Mouse (Mus musculus) CD4-positive, CD25-positive, alpha-beta regulatory T cell, adult 4 months (primary cell): ENCODE data around the gene Gm20715. TPM values are rescaled to one million over a fixed set of nuclear protein-coding genes. Genes with fewer than 3 reads are reported as not detected.
"Not testable (repeated sequence)": the region's sequence is repeated elsewhere in the genome, so short reads cannot be mapped to it uniquely, and the experiment has no call there.

Experiments used
- ATAC-seq: one replicate; pipeline ENCODE4 v1.8.0; 2017
- polyA plus RNA-seq, 2 experiments: library from polyadenylated mRNA; unstranded; fragments of 100-300 nt; shearing (Covaris generic); gene quantifications; one replicate each; pipeline ENCODE4 v1.2.1; 2017

Gm20715 gene
- not detected for polyA plus RNA-seq

DNA sequence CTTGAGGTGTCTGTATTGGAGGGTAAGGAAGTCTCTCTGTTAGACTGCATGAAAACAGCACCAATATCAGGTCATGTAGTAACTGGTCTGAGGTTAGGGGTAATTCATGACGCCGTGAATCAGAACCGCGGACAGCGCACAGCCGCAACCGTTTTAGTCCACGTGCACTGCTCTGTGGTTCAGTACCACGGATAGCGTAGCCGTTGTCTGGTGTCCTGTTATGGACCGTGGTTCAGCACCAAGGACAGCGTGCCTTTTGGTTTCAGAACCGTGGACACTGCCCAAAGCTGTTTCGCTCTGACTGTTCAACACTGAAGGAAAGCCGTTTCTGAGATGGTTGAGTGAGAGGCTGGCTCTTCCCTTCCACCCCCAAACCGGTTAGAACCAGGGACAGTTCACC lies at the start of gene Gm20715:
Gm20715 (plus strand) TSS at position 235 of the 400 bp plus-strand sequence.
- peak; percentile 80 for ATAC-seq

DNA sequence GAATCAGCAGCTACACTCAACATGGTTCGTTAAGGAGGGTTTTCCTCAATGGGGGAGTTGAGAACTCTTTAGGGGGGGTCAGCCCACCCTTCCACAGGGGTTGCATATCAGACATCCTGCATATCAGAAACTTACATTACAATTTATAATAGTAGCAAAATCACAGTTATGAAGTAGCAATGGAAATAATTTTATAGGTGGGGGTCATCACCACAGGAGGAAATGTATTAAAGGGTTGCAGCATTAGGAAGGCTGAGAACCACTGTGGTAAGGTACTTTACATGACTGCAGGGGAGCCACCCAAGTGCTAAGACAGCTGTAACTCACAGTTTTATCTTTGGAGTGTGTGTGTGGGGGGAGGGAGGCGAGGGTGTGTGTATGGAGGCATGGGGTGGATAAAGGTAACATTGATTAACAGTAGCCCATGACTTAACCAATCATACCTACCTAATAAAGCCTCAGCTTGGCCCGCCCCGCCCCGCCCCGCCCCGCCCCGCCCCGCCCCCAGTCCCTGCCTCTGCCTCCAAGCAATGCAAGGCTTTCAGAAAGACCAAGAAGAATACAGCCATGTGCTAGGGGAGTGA lies 49.5 kb upstream of the Gm20715 start:
- no peak for ATAC-seq

DNA sequence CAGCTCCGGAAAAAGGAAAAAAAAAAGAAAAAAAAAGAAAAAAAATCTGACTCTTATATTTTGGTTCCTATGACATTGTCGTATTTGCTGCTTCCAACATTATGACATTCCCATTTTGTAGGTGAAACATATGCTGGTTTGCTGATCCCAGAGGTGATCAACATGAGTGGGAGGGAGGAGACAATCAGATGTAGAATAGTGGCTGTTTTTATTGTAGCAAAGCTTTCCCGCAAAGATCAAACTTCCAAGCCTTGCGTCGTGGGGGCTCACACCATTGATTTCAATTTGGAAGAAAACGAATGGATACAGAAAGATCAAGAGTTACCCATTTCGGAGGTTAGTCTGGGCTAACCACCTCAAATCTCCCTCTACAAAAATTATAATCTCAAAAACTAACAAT lies 48.3 kb upstream of the Gm20715 start:
- ATAC-seq, result no peak

DNA sequence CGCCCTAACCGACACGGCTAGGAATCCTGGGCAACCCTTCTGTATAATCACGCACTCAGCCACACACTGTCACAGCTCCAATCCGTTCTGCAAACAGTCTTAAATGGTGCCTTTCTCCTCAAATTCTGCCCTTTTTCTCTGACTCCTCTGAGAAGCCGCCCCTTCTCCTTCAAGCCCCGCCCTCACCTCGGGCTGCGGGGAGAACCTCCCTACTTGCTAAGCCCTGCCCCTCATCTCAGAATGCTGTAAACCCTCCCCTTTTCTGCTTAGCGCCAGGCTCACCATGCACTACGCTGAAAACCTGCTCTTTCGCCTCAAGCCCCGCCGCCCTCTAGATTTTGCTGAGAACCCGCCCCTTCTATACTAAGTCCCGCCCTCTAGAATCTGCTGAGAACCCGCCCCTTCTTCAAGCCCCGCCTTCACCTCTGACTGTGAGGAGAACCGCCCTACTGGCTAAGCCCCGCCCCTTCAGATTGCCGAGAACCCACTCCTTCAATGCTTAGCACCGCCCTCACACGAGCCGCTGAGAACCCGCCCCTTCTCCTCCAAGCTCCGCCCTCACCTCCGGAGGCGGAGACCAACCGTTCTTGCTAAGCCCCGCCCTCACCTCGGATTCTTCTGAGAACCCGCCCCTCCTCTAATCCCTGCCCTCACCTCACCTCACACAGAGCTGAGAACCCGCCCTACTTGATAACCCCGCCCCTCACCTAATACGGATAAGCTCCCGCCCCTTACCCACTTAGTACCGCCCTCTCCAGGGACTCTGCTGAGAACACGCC lies 47.6 kb upstream of the Gm20715 start:
- ATAC-seq, result peak; percentile 77

DNA sequence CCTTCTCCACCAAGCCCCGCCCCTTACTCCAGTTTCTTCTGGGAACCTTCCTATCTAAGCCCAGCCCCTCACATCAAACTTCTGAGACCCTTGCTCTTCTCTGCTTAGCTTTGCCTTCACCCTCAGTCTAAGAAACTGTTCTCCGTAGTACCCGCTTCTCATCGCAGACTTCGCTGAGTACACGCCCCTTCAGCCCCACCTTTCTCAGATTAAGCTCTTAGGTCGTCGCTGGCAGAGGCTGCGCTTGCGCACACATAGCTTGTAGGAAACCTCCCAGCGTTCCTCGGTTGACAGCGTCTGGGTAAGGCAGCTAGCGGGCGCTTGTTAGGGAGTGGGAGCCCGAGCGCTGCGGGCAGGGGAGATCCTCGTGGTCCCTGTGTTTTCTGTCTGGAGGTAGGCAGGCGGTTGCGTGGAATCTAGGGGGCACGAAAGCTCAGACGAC lies 47.0 kb upstream of the Gm20715 start, which contains the start of gene Zfp78:
Zfp78 (plus strand) TSS at position 234 of the 442 bp plus-strand sequence.
- ATAC-seq, result peak; percentile 69

DNA sequence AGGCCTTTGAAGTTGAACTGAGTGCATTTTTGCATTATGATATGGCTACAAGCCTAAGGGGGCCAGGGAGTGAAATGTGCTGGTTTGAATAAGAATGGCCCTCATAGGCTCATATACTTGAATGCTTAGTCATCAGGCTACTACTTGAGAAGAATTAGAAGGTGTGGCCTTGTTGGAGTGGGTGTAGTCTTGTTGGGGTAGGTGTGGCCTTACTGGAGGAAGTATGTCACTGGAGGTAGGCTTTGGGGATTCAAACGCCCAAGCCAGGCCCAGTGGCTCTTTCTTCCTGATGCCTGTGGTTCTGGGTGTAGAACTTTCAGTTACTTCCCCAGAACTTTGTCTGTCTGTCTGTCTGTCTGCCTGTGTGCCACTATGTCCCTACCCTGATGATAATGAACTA lies 45.3 kb upstream of the Gm20715 start:
- ATAC-seq, result no peak

DNA sequence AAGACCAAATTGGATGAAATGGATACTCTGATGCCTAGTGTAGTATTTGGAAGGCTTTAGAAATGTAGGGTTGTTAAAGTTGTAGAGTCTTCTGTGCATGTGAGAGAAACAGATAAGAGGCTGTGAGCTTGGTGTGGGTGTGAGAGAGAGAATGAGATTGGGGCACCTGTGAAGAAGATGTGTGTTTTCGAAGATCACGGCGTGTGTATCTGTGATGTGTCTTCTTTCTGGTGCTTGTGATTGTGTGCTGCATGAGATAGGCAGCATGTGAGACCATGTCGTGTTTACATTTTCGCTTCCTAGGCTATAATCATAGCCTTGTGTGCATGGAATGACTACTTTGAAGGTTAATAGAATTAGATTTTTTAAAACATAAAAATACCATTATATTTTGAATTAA lies 42.9 kb upstream of the Gm20715 start:
- ATAC-seq, result no peak

DNA sequence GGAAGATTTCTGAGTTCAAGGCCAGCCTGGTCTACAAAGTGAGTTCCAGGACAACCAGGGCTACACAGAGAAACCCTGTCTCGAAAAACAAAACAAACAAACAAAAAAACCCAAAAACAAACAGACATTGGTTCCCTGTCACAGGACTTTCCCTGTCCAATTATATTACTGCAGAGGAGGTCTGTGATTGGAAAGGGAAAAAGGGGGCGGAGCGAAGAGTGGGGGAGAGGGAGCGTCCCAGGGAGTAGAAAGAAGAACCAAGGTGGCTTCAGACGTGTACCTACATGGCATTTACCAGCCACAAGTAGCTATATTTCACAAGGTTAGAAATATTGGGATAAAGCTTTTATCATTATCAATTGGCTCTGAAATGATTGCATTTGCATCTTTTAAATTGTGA lies 41.9 kb upstream of the Gm20715 start:
- ATAC-seq, result not testable (repeated sequence)

DNA sequence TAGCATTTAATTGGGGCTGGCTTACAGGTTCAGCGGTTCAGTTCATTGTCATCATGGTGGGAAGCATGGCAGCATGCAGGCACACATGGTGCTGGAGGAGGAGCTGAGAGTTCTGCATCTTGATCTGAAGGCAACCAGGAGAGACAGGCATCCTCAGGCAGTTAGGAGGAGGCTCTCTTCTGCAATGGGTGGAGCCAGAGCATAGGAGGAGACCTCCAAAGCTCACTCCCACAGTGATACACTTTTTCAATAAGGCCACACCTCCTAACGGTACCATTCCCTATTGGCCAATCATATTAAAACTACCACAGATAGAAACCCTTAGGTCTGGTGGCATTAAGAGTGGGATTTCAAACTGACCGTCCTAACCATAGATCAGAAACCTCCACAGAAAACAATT lies 40.6 kb upstream of the Gm20715 start:
- no peak for ATAC-seq

DNA sequence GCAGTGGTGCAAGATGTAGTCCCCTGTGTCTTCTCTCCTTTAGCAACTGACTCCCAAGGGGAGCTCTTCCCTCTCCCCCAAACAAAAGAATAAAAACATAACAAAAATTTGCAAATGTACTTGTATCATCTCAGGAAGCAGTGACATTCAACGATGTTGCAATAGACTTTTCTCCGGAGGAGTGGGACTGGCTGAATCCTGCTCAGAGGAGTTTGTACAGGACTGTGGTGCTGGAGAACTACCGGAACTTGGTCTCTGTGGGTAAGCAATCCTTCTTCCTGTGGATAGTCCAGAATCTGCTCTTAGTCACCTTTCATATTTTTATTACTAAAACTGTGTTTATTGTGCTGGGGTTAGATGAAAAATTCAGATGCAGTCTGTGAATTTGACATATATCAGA lies 37.1 kb upstream of the Gm20715 start:
- ATAC-seq, result no peak

DNA sequence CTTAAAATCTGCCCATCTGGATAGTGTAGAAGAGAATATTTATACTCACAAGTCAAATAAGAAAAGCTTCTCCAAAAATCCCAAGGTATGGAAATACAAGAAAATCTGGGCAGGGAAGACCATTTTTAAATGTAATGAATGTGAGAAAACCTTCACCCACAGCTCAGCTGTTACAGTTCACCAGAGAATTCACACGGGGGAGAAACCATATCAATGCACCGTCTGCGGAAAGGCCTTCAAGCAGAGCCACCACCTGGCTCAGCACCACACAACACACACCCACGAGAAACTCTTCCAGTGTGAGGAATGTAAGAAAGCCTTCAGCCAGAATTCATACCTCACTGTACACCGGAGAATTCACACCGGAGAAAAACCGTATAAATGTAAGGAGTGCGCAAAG lies 31.6 kb upstream of the Gm20715 start:
- ATAC-seq, result no peak

DNA sequence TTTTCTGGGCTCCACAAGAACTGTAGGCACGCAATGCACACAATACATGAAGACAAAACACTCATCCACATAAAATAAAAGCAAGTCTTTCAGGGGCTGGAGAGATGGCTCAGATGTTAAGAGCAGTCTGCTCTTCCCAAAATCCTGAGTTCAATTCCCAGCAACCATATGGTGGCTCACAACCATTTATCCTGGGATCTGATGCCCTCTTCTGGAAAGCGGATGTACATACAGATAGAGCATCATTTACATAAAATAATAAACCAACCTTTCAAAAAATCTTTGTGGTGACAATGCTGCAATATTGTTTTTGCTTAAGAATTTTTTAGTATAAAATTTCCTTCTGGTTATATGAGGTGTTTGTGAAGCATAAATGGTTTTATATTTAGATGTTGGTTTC lies 28.6 kb upstream of the Gm20715 start:
- no peak for ATAC-seq

DNA sequence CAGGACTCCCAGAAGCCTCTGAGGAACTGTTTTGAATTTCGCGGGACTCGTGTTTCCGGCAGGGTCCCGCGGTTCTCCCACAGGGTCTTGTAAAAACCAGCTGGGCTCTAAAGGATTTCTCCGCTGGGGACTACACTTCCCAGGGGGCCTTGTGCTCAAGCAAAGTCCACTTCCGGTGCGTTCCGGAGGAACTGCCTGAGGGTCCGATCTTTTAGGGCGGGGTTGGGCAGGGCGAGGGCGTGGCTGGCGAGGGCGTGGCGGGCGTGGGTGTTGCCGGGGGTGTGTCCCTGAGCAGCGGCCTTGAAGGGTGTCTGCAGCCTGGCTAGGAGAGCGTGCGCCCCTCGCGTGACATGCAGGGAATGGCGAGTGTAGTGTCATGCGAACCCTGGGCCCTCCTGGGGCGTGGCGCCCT lies 27.0 kb upstream of the Gm20715 start, which contains the start of gene Zfp28:
Zfp28 (plus strand) TSS at position 252 of the 412 bp plus-strand sequence.
- peak; percentile 94 for ATAC-seq

DNA sequence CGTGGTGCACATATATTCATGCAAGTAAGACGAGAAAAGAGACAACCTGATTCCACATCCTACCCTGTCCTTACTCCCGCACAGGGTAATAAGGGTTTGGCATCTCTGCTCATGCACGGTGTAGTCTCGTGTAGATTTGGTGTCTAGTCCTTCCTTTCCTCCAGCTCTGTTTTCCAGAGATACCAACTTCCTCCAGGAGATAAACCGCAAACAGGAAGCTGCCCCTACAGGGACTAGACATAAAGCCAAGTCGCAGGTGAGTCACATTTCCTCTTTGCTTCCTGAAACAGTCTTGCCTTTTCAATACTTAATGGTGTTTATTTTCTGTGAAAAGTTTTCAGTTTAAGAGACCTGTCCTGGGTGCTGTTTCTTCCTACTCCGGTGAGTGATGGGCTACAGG lies 26.1 kb upstream of the Gm20715 start:
- ATAC-seq, result no peak

DNA sequence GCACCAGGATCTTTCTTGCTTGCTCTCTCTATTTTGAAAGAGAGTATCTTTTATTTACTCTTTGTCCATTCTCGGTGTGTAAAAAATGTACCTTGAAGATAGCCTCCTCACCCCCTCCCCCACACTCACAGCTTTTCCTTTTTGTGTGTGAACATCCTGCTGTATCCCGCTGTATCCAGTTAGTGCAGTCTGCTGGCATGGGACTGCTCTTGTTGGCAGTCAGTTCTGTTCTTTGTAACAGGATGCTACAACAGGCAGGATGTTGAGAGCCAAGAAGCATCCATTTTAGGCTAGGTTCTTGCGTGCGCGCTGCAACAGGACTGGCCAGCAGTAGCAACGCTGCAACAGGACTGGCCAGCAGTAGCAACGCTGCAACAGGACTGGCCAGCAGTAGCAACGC lies 23.1 kb upstream of the Gm20715 start:
- ATAC-seq, result no peak

DNA sequence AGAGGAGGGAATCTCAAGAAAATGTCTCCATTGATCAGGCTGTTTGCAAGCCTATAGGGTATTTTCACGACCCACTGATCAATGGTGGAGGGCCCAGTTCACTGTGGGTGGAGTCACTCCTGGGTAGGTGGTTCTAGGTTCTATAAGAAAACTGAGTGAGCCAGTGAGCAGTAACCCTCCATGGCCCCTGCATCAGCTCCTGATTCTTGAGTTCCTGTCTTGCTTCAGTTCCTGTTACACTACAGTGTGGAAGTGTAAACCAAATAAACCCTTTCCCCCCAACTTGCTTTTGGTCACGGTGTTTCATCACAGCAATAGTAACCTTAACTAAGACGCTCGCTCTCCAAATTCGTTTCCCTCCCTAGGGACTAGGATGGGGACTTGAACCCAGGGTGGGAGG lies 21.1 kb upstream of the Gm20715 start:
- no peak for ATAC-seq

DNA sequence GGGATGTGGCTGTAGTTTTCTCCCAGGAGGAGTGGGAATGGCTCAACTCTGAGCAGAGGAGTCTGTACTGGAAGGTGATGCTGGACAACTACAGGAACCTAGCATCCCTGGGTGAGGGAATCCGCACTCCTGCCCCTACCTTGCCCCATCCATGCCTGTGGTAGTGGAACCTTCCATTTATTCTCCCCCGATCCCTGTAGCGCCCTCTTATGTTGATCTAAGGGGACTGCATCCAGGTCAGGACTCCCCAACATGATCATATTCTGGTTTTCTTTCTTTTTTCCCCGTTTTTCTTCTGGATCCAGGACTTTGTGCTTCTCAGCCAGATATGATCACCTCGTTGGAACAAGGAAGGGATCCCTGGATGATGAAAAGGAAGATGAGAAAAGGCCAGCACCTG lies 20.6 kb upstream of the Gm20715 start:
- ATAC-seq, result no peak

DNA sequence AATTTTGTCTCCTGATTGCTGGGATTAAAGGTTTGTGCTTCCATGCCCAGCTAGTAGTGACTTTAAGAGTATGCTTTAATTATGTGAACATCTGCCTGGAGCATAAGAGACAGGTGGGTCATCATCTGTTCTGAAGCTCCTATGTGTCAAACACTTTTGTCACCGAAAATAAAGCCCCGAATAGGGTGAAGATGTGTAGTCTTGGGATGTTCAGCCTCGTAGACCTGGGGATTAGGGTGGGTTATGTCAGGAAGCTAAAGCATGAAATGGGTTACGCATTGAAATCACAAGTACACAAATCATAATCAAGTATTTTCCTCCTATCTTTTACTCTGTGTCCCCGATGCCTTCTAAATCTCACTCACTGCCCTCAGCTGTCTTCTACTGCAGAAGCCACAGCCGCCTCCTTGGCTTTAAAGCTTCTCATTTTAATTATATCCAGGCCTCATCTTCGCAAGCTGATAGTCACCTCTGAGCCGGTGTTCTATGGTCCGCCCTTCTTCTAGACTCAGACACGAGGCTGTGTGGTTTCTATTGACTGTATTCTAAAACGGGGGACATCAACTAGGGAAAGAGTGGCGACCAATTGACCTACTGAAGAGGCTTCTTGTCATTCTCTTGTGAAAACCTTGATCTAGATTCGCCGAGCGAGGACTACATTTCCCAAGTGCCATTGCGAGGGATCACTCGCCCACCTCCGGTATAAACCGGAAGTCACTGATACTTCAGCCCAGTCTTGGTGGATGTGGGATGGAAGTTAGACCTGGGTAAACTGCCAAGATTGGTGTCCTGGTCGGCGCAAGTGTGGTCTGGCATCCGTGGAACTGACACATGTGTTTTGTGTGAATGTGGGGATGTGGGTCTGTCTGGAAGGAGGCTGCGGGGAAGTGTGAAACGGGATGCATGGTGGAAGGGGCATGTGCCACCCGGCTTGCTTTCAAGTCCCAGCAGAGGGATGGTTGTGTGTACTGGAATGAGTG lies 11.8 kb upstream of the Gm20715 start, which contains the start of gene Smim17:
Smim17 (plus strand) TSS at position 720 of the 980 bp plus-strand sequence.
- peak; percentile 99 for ATAC-seq

DNA sequence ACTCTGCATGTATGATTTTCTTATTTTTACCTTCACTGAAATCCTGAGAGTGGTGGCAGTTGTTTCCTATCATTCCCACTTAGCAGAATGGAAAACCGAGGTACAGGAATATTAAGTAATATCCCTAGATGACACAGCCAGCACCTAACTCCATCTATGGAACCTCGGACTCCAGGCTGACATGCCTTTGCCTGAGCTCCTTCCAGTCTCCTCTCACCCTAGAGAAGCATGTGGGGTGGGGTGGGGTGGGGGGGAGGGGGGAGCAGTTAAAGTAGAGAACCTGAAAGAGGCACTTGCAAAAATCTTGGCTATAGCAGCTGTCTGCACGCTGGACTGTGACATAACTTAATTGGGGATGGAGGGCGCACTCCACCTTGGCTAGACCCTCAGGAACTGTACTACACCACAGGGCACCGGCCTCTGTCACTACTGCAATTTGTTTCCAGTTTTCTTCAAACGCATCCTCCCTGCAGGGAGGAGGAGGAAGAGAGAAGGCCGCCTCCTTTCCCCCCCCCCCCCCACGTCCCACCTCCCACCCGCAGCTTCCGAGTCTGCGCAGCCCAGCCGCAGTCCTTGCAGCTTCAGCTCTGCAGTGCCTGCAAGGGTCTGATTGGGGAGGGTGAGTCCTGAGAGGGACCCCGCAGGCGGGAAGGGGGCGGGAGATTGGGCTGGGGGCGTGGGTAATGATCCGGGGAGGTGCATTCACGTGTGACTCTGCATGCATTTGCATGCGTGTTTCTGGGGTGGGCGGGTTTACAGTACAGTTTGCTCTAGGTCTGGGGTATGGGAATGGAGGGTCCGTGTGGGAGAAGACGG lies 4.8 kb downstream of the Gm20715 start:
- no peak for ATAC-seq

DNA sequence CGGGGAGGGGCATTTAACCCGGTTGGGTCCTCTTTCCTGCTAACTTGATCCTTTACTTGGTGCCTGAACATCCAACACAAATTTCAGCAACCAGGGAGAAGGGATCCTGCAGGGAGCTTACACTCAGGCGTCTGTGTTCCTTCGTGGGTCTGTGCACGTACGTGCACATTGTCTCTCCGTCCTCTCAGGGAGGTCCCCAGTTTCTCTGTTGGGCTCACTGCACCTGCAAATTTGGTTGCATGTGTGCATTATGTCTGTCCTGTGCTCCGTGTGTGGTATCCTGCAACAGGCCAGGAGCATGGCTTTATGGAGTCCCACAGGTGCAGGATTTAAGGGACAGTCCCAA lies 5.3 kb downstream of the Gm20715 start:
- ATAC-seq, result no peak

DNA sequence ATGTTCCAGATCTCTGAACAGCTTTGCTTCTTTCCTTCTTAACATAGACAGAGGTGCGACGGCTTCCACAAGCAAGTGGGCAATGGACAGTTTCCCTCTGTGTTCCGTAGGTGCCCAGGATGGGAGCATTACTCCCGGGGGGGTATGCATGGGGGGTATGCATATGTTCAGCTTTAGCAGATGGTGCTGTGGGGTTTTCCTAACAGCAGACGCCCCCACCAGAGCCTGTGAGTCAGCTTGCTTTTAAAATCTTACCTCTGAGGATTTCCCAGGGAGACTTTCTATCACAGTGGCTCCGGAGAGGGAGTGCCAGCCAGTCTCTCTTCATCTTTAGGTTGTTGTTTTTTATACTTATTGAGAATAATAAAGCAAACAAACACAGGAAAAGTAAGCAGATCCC lies 9.8 kb downstream of the Gm20715 start:
- no peak for ATAC-seq

DNA sequence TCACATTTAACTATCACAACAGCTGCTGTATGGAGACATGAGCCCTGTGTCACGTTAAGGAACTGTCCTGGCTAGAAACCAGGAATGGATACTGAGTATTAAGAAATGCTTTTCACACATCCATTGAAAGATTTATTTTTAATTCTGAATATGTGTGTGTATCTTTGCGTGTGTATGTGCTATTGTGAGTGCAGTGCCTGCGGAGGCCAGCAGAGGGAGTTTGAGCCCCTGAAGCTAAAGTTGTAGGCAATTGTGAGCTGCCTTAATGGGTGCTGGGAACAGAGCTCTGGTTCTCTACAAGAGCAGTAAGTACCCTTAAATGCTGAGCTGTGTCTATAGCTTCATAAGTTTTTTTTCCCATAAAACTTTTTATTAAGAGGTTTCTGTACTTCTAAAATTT lies 19.3 kb downstream of the Gm20715 start:
- ATAC-seq, result no peak
